Mouse (Mus musculus) liver, adult (tissue): Measurements from ENCODE around the gene Gm49387.

Experiments
- GATA4 ChIP-seq: IDR thresholded peaks from 2 replicates; pipeline ENCODE4 v1.6.1; 2014; ENCODE audit warnings: mild to moderate bottlenecking, low read length; ENCODE audit not compliant: insufficient replicate concordance

The Gm49387 gene

DNA sequence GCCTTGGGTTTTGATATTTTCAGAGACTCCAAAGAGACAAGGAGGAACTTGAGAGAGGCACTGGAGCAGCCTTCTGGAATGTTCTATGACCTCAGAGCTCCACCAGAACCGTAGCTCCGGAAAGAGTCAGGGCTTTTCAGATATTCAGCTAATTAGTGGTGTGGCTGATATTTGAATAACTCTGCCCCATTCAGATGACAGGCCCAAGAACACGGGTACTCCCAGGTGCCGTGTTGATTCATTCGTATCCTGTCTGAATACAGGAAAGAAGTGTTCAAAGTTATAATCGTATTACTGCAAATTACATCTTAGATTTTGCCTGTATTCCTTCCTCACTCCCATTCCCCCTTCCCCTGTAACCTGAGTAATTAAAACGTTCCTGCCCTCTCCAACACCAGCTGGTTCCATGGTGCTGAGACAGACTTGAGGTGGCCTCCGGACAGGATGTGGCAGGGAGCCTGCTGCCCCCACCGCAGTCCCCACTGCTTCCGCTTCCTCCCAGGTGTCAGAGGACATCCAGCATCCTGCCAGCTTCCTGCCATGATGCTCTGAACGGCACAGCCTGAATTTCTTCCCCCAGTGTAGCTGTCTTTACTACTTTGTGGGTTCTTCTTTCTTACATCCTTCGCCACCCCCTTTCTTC, 109.1 kb downstream of the Gm49387 start:
- no peak for TF ChIP-seq GATA4

DNA sequence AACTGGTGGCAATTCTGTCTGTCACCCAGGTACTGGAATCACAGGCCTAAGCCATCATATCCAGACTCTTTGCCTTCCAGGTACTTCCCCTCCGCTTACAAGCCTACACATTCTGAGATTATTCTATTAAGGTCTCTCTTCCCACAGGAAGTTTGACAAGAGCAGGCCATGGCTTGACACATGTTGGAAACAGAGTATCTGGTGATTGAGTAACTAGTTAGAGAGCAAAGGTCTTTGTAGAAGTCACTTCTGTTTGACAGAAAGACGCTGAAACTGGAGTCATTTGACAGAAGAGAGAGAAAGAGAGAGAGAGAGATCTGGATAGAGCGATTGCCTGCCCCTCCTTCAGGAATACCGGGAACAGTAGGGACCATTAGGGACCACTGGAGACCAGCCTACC, 109.8 kb downstream of the Gm49387 start:
- TF ChIP-seq GATA4, result no peak

- no peak for TF ChIP-seq GATA4
Measured at GRCm38 (mm10) chr14:31525040-31525810, 115.5 kb downstream of the Gm49387 start.

DNA sequence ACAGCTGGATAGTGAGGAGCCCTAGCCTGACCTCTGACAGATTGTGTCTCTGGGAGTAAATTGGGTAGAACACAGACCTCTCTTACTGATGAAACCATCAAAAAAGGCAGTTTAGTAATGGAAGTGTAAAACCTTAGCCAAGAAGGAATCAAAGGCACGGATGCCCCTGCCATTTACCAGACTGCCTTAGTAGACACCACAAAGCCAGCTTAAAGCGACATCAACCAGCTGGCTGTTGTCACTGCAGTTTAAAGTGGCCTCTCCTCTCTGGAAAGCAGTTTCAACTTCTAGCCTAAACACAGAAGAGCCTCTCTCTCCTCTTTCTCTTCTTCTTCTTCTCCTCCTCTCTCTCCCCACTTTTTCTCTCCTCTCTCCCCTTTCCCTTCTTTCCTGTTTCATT, 119.4 kb downstream of the Gm49387 start:
- TF ChIP-seq GATA4, result no peak

GRCm38 (mm10) chr14:31519165-31519564, 121.5 kb downstream of the Gm49387 start:
- TF ChIP-seq GATA4, result no peak

DNA sequence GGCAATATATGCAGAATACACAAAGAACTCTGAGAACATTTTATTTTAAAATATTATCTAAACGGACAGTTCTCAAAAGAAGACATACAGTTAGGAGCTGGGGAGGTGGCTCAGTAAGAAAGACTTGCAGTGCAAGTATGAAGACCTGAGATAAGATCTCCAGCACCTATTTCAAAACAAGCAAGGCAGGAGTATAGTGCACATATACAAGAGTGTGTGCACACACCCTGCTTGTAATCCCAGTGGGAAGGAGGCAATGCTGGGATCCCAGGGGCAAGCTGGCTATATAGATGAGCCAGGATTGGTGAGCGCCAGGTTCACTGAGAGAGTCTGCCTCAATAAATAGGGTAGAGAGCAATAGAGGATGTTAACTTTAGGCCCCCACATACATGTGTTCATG, 124.8 kb downstream of the Gm49387 start:
- TF ChIP-seq GATA4, result no peak

- TF ChIP-seq GATA4, result no peak
Measured at GRCm38 (mm10) chr14:31510322-31510721, 130.4 kb downstream of the Gm49387 start.

DNA sequence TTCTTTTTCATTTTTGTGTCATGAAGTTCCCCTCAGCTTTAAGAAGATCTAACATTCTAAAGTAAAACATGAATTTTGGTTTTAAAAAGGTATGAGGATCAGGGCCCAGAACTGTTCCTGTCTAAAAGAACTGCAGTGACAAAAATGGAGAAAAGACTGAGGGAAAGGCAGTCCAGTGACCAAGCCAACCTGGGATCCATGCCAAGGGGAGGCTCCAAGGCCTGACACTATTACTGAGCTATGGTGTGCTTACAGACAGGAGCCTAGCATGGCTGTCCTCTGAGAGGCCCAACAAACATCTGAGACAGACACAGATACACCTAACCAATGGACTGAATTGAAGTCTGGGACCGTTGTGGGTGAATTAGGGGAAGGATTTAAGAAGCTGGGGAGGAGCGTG, 130.8 kb downstream of the Gm49387 start:
- TF ChIP-seq GATA4, result no peak

DNA sequence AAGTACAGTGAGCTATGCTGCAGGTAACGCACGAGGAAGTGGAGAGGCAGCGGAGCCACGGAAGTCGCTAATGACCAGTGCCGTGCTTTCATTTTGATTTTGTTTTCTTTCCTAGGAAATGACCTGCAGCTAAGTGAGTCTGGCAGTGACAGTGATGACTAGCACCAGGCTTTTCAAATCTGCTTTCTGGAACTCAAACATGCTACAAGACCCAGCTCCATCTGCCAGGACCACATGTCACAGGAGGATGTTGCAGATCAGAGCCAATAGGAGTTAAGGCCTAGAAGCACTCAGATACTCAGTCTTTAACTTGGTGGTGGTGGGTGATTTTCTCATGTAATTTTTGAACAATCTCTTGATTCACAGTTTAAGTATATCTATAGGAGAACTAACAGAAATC, 134.2 kb downstream of the Gm49387 start:
- no peak for TF ChIP-seq GATA4

GRCm38 (mm10) chr14:31503406-31503805, 137.3 kb downstream of the Gm49387 start:
- no peak for TF ChIP-seq GATA4
